Mouse (Mus musculus): ENCODE results near the gene Snx11. TPM values are rescaled to one million over a fixed set of nuclear protein-coding genes. Genes with fewer than 3 reads are reported as not detected.

Snx11 gene
- polyA plus RNA-seq, 1 experiment: 16.8 TPM

GRCm38 (mm10) chr11:96762742-96763470, 14.5 kb downstream of the Snx11 start:
- no peak for TF ChIP-seq CTCF (IDR thresholded peaks at IDR 0.05; ENCODE audit: control insufficient read depth, insufficient read depth, insufficient replicate concordance, low read depth, low read length)
- Histone ChIP-seq H3K4me3 (ENCODE audit: control insufficient read depth, low read depth, low read length) (no peak overlapping the region), H3K27ac (ENCODE audit: control insufficient read depth, insufficient read depth, low read depth, low read length) (no peak overlapping the region), H3K4me1 (ENCODE audit: control insufficient read depth, insufficient read depth, low read length) (no peaks in the 10 kb centered on the region), H3K27me3 (ENCODE audit: control insufficient read depth, insufficient read depth, low read length) (no peaks in the 10 kb centered on the region), H3K36me3 (ENCODE audit: control insufficient read depth, insufficient read depth, low read length) (no peaks in the 10 kb centered on the region)

- TF ChIP-seq POLR2A (IDR thresholded peaks at IDR 0.05; ENCODE audit: control insufficient read depth, low read depth, low read length) (no peak), CTCF (IDR thresholded peaks at IDR 0.05; ENCODE audit: control insufficient read depth, insufficient read depth, insufficient replicate concordance, low read depth, low read length) (no peak)
- Histone ChIP-seq H3K4me3 (ENCODE audit: control insufficient read depth, low read depth, low read length) (no peak overlapping the region), H3K36me3 (ENCODE audit: control insufficient read depth, insufficient read depth, low read length) (no peaks in the 10 kb centered on the region), H3K27ac (ENCODE audit: control insufficient read depth, insufficient read depth, low read depth, low read length) (no peak overlapping the region), H3K27me3 (ENCODE audit: control insufficient read depth, insufficient read depth, low read length) (no peaks in the 10 kb centered on the region), H3K4me1 (ENCODE audit: control insufficient read depth, insufficient read depth, low read length) (no peaks in the 10 kb centered on the region)
These were observed 15.4 kb downstream of the Snx11 start for GRCm38 (mm10) chr11:96761984-96762383.

GRCm38 (mm10) chr11:96760042-96760441, 17.3 kb downstream of the Snx11 start:
- Histone ChIP-seq H3K36me3 (ENCODE audit: control insufficient read depth, insufficient read depth, low read length) (no peaks in the 10 kb centered on the region), H3K27ac (ENCODE audit: control insufficient read depth, insufficient read depth, low read depth, low read length) (no peak overlapping the region), H3K4me1 (ENCODE audit: control insufficient read depth, insufficient read depth, low read length) (no peaks in the 10 kb centered on the region), H3K27me3 (ENCODE audit: control insufficient read depth, insufficient read depth, low read length) (no peaks in the 10 kb centered on the region), H3K4me3 (ENCODE audit: control insufficient read depth, low read depth, low read length) (no peak overlapping the region)
- TF ChIP-seq CTCF (IDR thresholded peaks at IDR 0.05; ENCODE audit: control insufficient read depth, insufficient read depth, insufficient replicate concordance, low read depth, low read length): 0 out of 2 replicates have a peak, but pooled peaks have one; percentile 23
- no peak for TF ChIP-seq POLR2A (IDR thresholded peaks at IDR 0.05; ENCODE audit: control insufficient read depth, low read depth, low read length)

GRCm38 (mm10) chr11:96758402-96758801, 19.0 kb downstream of the Snx11 start:
- Histone ChIP-seq H3K36me3 (ENCODE audit: control insufficient read depth, insufficient read depth, low read length) (no peaks in the 10 kb centered on the region), H3K4me1 (ENCODE audit: control insufficient read depth, insufficient read depth, low read length) (no peaks in the 10 kb centered on the region), H3K4me3 (ENCODE audit: control insufficient read depth, low read depth, low read length) (no peak overlapping the region), H3K27me3 (ENCODE audit: control insufficient read depth, insufficient read depth, low read length) (no peaks in the 10 kb centered on the region), H3K27ac (ENCODE audit: control insufficient read depth, insufficient read depth, low read depth, low read length) (no peak overlapping the region)
- TF ChIP-seq POLR2A (IDR thresholded peaks at IDR 0.05; ENCODE audit: control insufficient read depth, low read depth, low read length) (no peak), CTCF (IDR thresholded peaks at IDR 0.05; ENCODE audit: control insufficient read depth, insufficient read depth, insufficient replicate concordance, low read depth, low read length) (no peak)

GRCm38 (mm10) chr11:96757421-96757820, 19.9 kb downstream of the Snx11 start:
- H3K27ac ChIP-seq (ENCODE audit: control insufficient read depth, insufficient read depth, low read depth, low read length): no peak overlapping the region
- no peaks in the 10 kb centered on the region for H3K4me1 ChIP-seq (ENCODE audit: control insufficient read depth, insufficient read depth, low read length)
- no peak for TF ChIP-seq CTCF (IDR thresholded peaks at IDR 0.05; ENCODE audit: control insufficient read depth, insufficient read depth, insufficient replicate concordance, low read depth, low read length)
- TF ChIP-seq POLR2A (IDR thresholded peaks at IDR 0.05; ENCODE audit: control insufficient read depth, low read depth, low read length): no peak

GRCm38 (mm10) chr11:96755298-96755697, 22.1 kb downstream of the Snx11 start:
- Histone ChIP-seq H3K27ac (ENCODE audit: control insufficient read depth, insufficient read depth, low read depth, low read length) (no peak overlapping the region), H3K36me3 (ENCODE audit: control insufficient read depth, insufficient read depth, low read length) (no peaks in the 10 kb centered on the region), H3K4me1 (ENCODE audit: control insufficient read depth, insufficient read depth, low read length) (no peaks in the 10 kb centered on the region), H3K27me3 (ENCODE audit: control insufficient read depth, insufficient read depth, low read length) (no peaks in the 10 kb centered on the region), H3K4me3 (ENCODE audit: control insufficient read depth, low read depth, low read length) (no peak overlapping the region)
- TF ChIP-seq CTCF (IDR thresholded peaks at IDR 0.05; ENCODE audit: control insufficient read depth, insufficient read depth, insufficient replicate concordance, low read depth, low read length) (peak; percentile 23; the same call in 1 of the 2 replicates), POLR2A (IDR thresholded peaks at IDR 0.05; ENCODE audit: control insufficient read depth, low read depth, low read length) (no peak)

More at GRCm38 (mm10) chr11:96757421-96757820, 19.9 kb downstream of the Snx11 start:
- no peaks in the 10 kb centered on the region for H3K27me3 ChIP-seq (ENCODE audit: control insufficient read depth, insufficient read depth, low read length)
- H3K4me3 ChIP-seq (ENCODE audit: control insufficient read depth, low read depth, low read length): no peak overlapping the region
- no peaks in the 10 kb centered on the region for H3K36me3 ChIP-seq (ENCODE audit: control insufficient read depth, insufficient read depth, low read length)

GRCm38 (mm10) chr11:96747555-96747954, 29.8 kb downstream of the Snx11 start:
- TF ChIP-seq POLR2A (IDR thresholded peaks at IDR 0.05; ENCODE audit: control insufficient read depth, low read depth, low read length) (no peak), CTCF (IDR thresholded peaks at IDR 0.05; ENCODE audit: control insufficient read depth, insufficient read depth, insufficient replicate concordance, low read depth, low read length) (no peak)
- 0 out of 2 replicates have a peak, but pooled peaks cover 3% of the 10 kb centered on the region for H3K4me1 ChIP-seq (ENCODE audit: control insufficient read depth, insufficient read depth, low read length)
- H3K36me3 ChIP-seq (ENCODE audit: control insufficient read depth, insufficient read depth, low read length): no peaks in the 10 kb centered on the region
- H3K27me3 ChIP-seq (ENCODE audit: control insufficient read depth, insufficient read depth, low read length): no peaks in the 10 kb centered on the region
- H3K27ac ChIP-seq (ENCODE audit: control insufficient read depth, insufficient read depth, low read depth, low read length): no peak overlapping the region
- H3K4me3 ChIP-seq (ENCODE audit: control insufficient read depth, low read depth, low read length): no peak overlapping the region
